Mouse (Mus musculus): ENCODE data around the gene Gm12185.
"Not testable (repeated sequence)": the region's sequence is repeated elsewhere in the genome, so short reads cannot be mapped to it uniquely, and the experiment has no call there.

GRCm38 (mm10) chr11:48928068-48928467 lies 64.0 kb downstream of the Gm12185 start:
- TF ChIP-seq CTCF, EP300 (IDR thresholded peaks at IDR 0.05; ENCODE audit: low read depth): not testable (repeated sequence)
